Mouse (Mus musculus): ENCODE data around the gene Tjp1.
A peak's percentile ranks its signal among the peaks of the same experiment; 100 is the strongest.

The Tjp1 gene

GRCm38 (mm10) chr7:65489195-65489594 is 38.4 kb downstream of the Tjp1 start:
- no peak for DNase-seq (ENCODE audit: low read depth, low spot score)

GRCm38 (mm10) chr7:65486259-65486681 is 41.3 kb downstream of the Tjp1 start:
- peak; percentile 42 for DNase-seq (ENCODE audit: low read depth, low spot score)

GRCm38 (mm10) chr7:65484170-65484778 is 43.3 kb downstream of the Tjp1 start:
- DNase-seq (ENCODE audit: low read depth, low spot score) = peak; percentile 9

GRCm38 (mm10) chr7:65482216-65482615 is 45.4 kb downstream of the Tjp1 start:
- no peak for DNase-seq (ENCODE audit: low read depth, low spot score)

GRCm38 (mm10) chr7:65472048-65472447 is 55.5 kb downstream of the Tjp1 start:
- DNase-seq (ENCODE audit: low read depth, low spot score) = no peak

- no peak for DNase-seq (ENCODE audit: low read depth, low spot score)
Observed at GRCm38 (mm10) chr7:65471406-65471805, 56.2 kb downstream of the Tjp1 start.

- peak; percentile 12 for DNase-seq (ENCODE audit: low read depth, low spot score)
Observed at GRCm38 (mm10) chr7:65470214-65470613, 57.4 kb downstream of the Tjp1 start.

GRCm38 (mm10) chr7:65469666-65470065 is 57.9 kb downstream of the Tjp1 start:
- DNase-seq (ENCODE audit: low read depth, low spot score) = peak; percentile 9

GRCm38 (mm10) chr7:65468191-65468590 is 59.4 kb downstream of the Tjp1 start:
- no peak for DNase-seq (ENCODE audit: low read depth, low spot score)

- no peak for DNase-seq (ENCODE audit: low read depth, low spot score)
Observed at GRCm38 (mm10) chr7:65467306-65468021, 60.1 kb downstream of the Tjp1 start.

GRCm38 (mm10) chr7:65466137-65466536 is 61.4 kb downstream of the Tjp1 start:
- DNase-seq (ENCODE audit: low read depth, low spot score) = no peak

- DNase-seq (ENCODE audit: low read depth, low spot score) = no peak
Observed at GRCm38 (mm10) chr7:65464518-65465037, 63.0 kb downstream of the Tjp1 start.

- no peak for DNase-seq (ENCODE audit: low read depth, low spot score)
Observed at GRCm38 (mm10) chr7:65463438-65463837, 64.1 kb downstream of the Tjp1 start.

GRCm38 (mm10) chr7:65461412-65461811 is 66.2 kb downstream of the Tjp1 start:
- no peak for DNase-seq (ENCODE audit: low read depth, low spot score)

GRCm38 (mm10) chr7:65460196-65460595 is 67.4 kb downstream of the Tjp1 start:
- no peak for DNase-seq (ENCODE audit: low read depth, low spot score)

- DNase-seq (ENCODE audit: low read depth, low spot score) = no peak
Observed at GRCm38 (mm10) chr7:65456031-65456430, 71.5 kb downstream of the Tjp1 start.

GRCm38 (mm10) chr7:65455208-65455607 is 72.4 kb downstream of the Tjp1 start:
- DNase-seq (ENCODE audit: low read depth, low spot score) = no peak

- DNase-seq (ENCODE audit: low read depth, low spot score) = no peak
Observed at GRCm38 (mm10) chr7:65454269-65454668, 73.3 kb downstream of the Tjp1 start.

- no peak for DNase-seq (ENCODE audit: low read depth, low spot score)
Observed at GRCm38 (mm10) chr7:65452246-65452645, 75.3 kb downstream of the Tjp1 start.

GRCm38 (mm10) chr7:65450158-65450557 is 77.4 kb downstream of the Tjp1 start:
- DNase-seq (ENCODE audit: low read depth, low spot score) = no peak

GRCm38 (mm10) chr7:65441505-65441904 is 86.1 kb downstream of the Tjp1 start:
- no peak for DNase-seq (ENCODE audit: low read depth, low spot score)

GRCm38 (mm10) chr7:65439518-65439917 is 88.1 kb downstream of the Tjp1 start:
- DNase-seq (ENCODE audit: low read depth, low spot score) = no peak

- DNase-seq (ENCODE audit: low read depth, low spot score) = no peak
Observed at GRCm38 (mm10) chr7:65438146-65438545, 89.4 kb downstream of the Tjp1 start.

Data from forelimb bud, embryonic 11.5 days (tissue).